Mouse (Mus musculus): ENCODE measurements around the gene Siae. TPM values are rescaled to one million over a fixed set of nuclear protein-coding genes. Genes with fewer than 3 reads are reported as not detected.

The Siae gene
- polyA plus RNA-seq, 1 experiment from 2014 or later = 12.0 TPM

DNA sequence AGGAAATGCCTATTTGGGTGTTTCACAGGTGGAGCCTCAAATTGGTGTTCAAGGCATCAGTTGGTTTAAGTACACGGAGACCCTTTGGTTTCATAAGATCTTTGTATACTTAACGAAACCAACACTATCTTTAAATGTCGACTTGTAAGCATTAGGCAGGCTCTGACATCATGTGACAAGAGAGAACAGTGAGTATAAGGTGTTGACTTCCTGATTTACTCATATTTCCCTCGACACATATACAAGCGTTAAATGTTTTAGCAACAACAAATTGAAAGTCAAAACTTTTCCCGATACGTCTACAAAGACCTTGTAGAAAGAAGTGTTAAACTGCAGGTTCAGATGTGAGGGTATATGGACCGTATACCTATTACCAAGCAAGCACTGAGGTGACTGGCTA, 100.5 kb downstream of the Siae start:
- Histone ChIP-seq H3K27me3 (ENCODE audit: control insufficient read depth, insufficient read depth, low read length) (no peaks in the 10 kb centered on the region), H3K4me3 (ENCODE audit: control insufficient read depth in 1 of 2, insufficient read depth in 1 of 2, low read depth in 1 of 2, low read length in 2 of 2) (peak overlapping the region in 1 of 2 experiments; percentile 83; a peak in 3 of 4 replicates), H3K27ac (replicated peaks in 1 of 2; ENCODE audit: control insufficient read depth in 1 of 2, insufficient read depth in 1 of 2, low read depth in 2 of 2, low read length in 2 of 2) (peak overlapping the region in 1 of 2 experiments; percentile 88; a peak in 1 of 4 replicates), H3K4me2 (ENCODE audit: low read length) (peak overlapping the region; percentile 92), H3K9me3 (ENCODE audit: control insufficient read depth, low read length) (no peaks in the 10 kb centered on the region), H3K36me3 (ENCODE audit: control insufficient read depth, insufficient read depth, low read length) (peaks cover 39% of the 10 kb centered on the region), H3K9ac (ENCODE audit: low read length) (peak overlapping the region; percentile 86), H3K4me1 (ENCODE audit: control insufficient read depth in 2 of 2, insufficient read depth in 2 of 2, low read length in 2 of 2) (peaks cover 2 to 11% of the 10 kb centered on the region in 2 experiments)
- no peak for ATAC-seq (ENCODE audit: insufficient number of reproducible peaks, insufficient read depth, low FRiP score, low read depth)
- 45% methylated on average over 8 of the region's 8 CpGs for WGBS

DNA sequence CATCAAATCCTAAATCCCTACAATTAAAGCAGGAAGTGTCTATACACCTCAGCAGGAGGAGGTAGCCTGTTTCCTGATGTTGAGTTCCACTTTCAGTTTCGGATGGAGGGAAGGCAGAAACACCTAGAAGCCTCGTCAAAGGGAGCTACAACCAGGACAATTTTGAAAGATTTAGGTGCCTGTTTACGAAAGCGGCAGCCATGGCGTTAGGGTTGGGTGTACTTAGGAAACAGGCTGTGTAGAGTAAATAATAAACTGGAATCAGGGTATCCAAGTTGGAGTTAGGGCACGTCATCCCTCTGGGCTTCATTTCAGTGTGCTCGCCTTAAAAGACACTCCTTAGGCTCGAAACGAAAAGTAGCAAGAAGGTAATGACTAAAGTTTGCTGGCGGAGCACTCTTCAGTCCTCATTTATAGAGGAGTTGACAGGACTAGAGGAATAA, 101.0 kb downstream of the Siae start:
- ATAC-seq (ENCODE audit: insufficient number of reproducible peaks, insufficient read depth, low FRiP score, low read depth) = no peak
- Histone ChIP-seq H3K4me2 (ENCODE audit: low read length) (peak overlapping the region; percentile 92), H3K36me3 (ENCODE audit: control insufficient read depth, insufficient read depth, low read length) (peaks cover 34% of the 10 kb centered on the region), H3K4me3 (ENCODE audit: control insufficient read depth in 1 of 2, insufficient read depth in 1 of 2, low read depth in 1 of 2, low read length in 2 of 2) (peak overlapping the region; percentile 64 to 83), H3K27ac (replicated peaks in 1 of 2; ENCODE audit: control insufficient read depth in 1 of 2, insufficient read depth in 1 of 2, low read depth in 2 of 2, low read length in 2 of 2) (peak overlapping the region; percentile 79 to 88), H3K4me1 (ENCODE audit: control insufficient read depth in 2 of 2, insufficient read depth in 2 of 2, low read length in 2 of 2) (peaks cover 2 to 11% of the 10 kb centered on the region in 2 experiments), H3K9me3 (ENCODE audit: control insufficient read depth, low read length) (no peaks in the 10 kb centered on the region), H3K9ac (ENCODE audit: low read length) (peak overlapping the region; percentile 86), H3K27me3 (ENCODE audit: control insufficient read depth, insufficient read depth, low read length) (no peaks in the 10 kb centered on the region)
- 2% methylated on average over 10 of the region's 10 CpGs for WGBS

DNA sequence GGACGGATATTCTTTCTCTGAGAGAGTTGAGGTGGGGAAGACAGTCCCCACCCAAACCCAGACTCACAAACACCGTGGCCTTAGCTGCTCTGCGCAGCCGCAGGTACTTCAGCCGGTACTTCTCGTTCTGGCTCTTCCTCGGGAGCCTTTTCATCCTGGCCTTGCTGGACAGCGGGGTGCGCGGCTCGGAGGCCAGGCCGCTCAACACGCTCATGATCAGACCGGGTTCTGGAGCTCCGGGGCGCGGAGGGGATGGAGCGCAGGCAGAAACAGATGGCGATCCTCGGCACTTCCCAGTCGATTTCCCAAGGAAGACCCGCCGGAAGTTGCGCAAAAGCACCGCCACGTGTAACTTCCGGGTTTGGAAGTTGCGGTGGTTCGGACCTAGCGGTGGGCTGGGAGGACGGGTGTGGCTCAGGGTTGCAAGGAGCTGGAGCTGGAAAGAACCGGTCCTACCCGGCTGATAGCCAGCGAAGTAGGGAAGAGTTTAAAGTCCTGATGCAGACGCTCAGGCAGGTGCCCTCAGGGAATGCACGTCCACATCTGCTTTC, 101.5 kb downstream of the Siae start, which contains the start of gene Tbrg1:
Gene Tbrg1 (minus strand): TSS at position 382 of the 551 bp plus-strand sequence.
- WGBS = under 1% methylated on average over 36 of the region's 36 CpGs
- peak within 1 kb of the TSS; percentile 79 to 88 for H3K27ac ChIP-seq (replicated peaks in 1 of 2; ENCODE audit: control insufficient read depth in 1 of 2, insufficient read depth in 1 of 2, low read depth in 2 of 2, low read length in 2 of 2)

DNA sequence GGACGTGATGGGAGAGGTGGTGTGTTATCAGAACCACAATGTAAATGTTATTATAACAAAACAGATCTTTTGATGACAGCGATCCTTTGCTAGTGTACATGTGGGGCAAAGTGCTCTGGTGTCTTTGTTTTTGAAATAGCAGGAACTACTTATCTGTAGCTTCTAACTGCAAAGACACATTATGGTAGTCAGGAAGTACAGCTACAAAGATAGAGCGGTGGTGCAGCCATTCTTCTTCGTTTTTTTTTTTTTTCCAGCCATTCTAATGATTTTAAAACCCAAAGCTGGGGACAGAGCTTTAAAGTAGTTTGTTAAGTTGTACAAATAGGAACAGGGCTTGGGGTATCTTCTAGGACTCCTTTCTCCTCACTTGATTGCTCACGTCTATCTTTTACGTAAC, 103.9 kb downstream of the Siae start:
- H3K27ac ChIP-seq (replicated peaks in 1 of 2; ENCODE audit: control insufficient read depth in 1 of 2, insufficient read depth in 1 of 2, low read depth in 2 of 2, low read length in 2 of 2) = no peak overlapping the region
- H3K9me3 ChIP-seq (ENCODE audit: control insufficient read depth, low read length) = no peaks in the 10 kb centered on the region
- 68% methylated on average over 6 of the region's 6 CpGs for WGBS
- H3K4me3 ChIP-seq (ENCODE audit: control insufficient read depth in 1 of 2, insufficient read depth in 1 of 2, low read depth in 1 of 2, low read length in 2 of 2) = no peak overlapping the region
- peaks cover 6% of the 10 kb centered on the region for H3K36me3 ChIP-seq (ENCODE audit: control insufficient read depth, insufficient read depth, low read length)
- ATAC-seq (ENCODE audit: insufficient number of reproducible peaks, insufficient read depth, low FRiP score, low read depth) = no peak
- peaks cover 0 to 11% of the 10 kb centered on the region in 2 experiments; a peak in 3 of 4 replicates for H3K4me1 ChIP-seq (ENCODE audit: control insufficient read depth in 2 of 2, insufficient read depth in 2 of 2, low read length in 2 of 2)
- H3K9ac ChIP-seq (ENCODE audit: low read length) = no peak overlapping the region
- no peak overlapping the region for H3K4me2 ChIP-seq (ENCODE audit: low read length)
- H3K27me3 ChIP-seq (ENCODE audit: control insufficient read depth, insufficient read depth, low read length) = no peaks in the 10 kb centered on the region

More for the DNA sequence above, 101.5 kb downstream of the Siae start, which contains the start of gene Tbrg1:
- Histone ChIP-seq H3K36me3 (ENCODE audit: control insufficient read depth, insufficient read depth, low read length) (peaks cover 30% of the 10 kb centered on the region), H3K4me1 (ENCODE audit: control insufficient read depth in 2 of 2, insufficient read depth in 2 of 2, low read length in 2 of 2) (peaks cover 2 to 11% of the 10 kb centered on the region in 2 experiments), H3K4me3 (ENCODE audit: control insufficient read depth in 1 of 2, insufficient read depth in 1 of 2, low read depth in 1 of 2, low read length in 2 of 2) (peak within 1 kb of the TSS; percentile 64 to 83), H3K4me2 (ENCODE audit: low read length) (peak within 1 kb of the TSS; percentile 92), H3K27me3 (ENCODE audit: control insufficient read depth, insufficient read depth, low read length) (no peaks in the 10 kb centered on the region), H3K9ac (ENCODE audit: low read length) (peak within 1 kb of the TSS; percentile 86), H3K9me3 (ENCODE audit: control insufficient read depth, low read length) (no peaks in the 10 kb centered on the region)
- ATAC-seq (ENCODE audit: insufficient number of reproducible peaks, insufficient read depth, low FRiP score, low read depth) = peak; percentile 78

DNA sequence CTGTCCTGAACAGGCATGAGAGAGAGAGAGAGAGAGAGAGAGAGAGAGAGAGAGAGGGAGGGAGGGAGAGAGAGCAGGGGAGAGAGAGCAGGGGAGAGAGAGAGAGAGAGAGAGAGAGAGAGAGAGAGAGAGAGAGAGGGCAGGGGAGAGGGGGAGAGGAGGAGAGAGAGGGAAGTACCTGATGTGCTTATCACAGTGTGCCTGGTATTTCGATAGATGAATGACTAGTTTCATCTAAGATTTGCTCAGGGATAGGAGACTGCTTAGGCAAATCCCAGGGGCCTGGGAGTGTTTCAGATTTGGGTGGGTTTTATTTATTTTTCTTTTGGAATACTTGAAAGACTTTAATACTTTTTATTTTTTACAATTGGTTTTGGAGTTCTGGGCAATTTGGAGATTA, 107.7 kb downstream of the Siae start:
- no peak overlapping the region for H3K4me2 ChIP-seq (ENCODE audit: low read length)

DNA sequence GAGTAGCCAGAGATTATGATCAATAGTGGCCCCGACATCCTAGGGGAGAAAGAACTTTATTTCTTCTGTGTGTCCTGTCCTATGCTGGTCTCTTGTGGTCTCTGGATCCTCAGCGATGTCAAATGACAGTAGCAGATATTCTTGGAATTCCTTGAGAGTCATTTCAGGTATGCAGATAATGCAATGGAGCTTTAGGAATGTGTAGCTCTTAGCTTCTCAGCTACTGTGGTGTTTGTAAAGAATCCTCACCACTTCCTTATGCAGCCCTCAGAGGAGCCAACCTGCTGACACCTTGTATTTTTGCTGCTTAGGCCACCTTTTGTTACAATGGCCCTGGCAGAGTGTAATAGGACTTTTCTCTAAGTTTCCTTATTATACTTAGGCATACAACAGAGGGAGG, 109.1 kb downstream of the Siae start:
- H3K36me3 ChIP-seq (ENCODE audit: control insufficient read depth, insufficient read depth, low read length) = no peaks in the 10 kb centered on the region
- H3K27me3 ChIP-seq (ENCODE audit: control insufficient read depth, insufficient read depth, low read length) = no peaks in the 10 kb centered on the region
- H3K27ac ChIP-seq (replicated peaks in 1 of 2; ENCODE audit: control insufficient read depth in 1 of 2, insufficient read depth in 1 of 2, low read depth in 2 of 2, low read length in 2 of 2) = no peak overlapping the region
- WGBS = 41% methylated on average over 2 of the region's 2 CpGs
- H3K9me3 ChIP-seq (ENCODE audit: control insufficient read depth, low read length) = no peaks in the 10 kb centered on the region
- H3K4me1 ChIP-seq (ENCODE audit: control insufficient read depth in 2 of 2, insufficient read depth in 2 of 2, low read length in 2 of 2) = peaks cover 0 to 6% of the 10 kb centered on the region in 2 experiments; a peak in 2 of 4 replicates
- ATAC-seq (ENCODE audit: insufficient number of reproducible peaks, insufficient read depth, low FRiP score, low read depth) = no peak
- no peak overlapping the region for H3K9ac ChIP-seq (ENCODE audit: low read length)
- no peak overlapping the region for H3K4me3 ChIP-seq (ENCODE audit: control insufficient read depth in 1 of 2, insufficient read depth in 1 of 2, low read depth in 1 of 2, low read length in 2 of 2)
- no peak overlapping the region for H3K4me2 ChIP-seq (ENCODE audit: low read length)

More for the DNA sequence above, 107.7 kb downstream of the Siae start:
- no peaks in the 10 kb centered on the region for H3K27me3 ChIP-seq (ENCODE audit: control insufficient read depth, insufficient read depth, low read length)
- WGBS = 52% methylated on average over 1 of the region's 1 CpGs
- H3K9me3 ChIP-seq (ENCODE audit: control insufficient read depth, low read length) = no peaks in the 10 kb centered on the region
- H3K4me1 ChIP-seq (ENCODE audit: control insufficient read depth in 2 of 2, insufficient read depth in 2 of 2, low read length in 2 of 2) = no peaks in the 10 kb centered on the region
- ATAC-seq (ENCODE audit: insufficient number of reproducible peaks, insufficient read depth, low FRiP score, low read depth) = no peak
- no peak overlapping the region for H3K9ac ChIP-seq (ENCODE audit: low read length)
- no peaks in the 10 kb centered on the region for H3K36me3 ChIP-seq (ENCODE audit: control insufficient read depth, insufficient read depth, low read length)
- H3K27ac ChIP-seq (replicated peaks in 1 of 2; ENCODE audit: control insufficient read depth in 1 of 2, insufficient read depth in 1 of 2, low read depth in 2 of 2, low read length in 2 of 2) = no peak overlapping the region
- no peak overlapping the region for H3K4me3 ChIP-seq (ENCODE audit: control insufficient read depth in 1 of 2, insufficient read depth in 1 of 2, low read depth in 1 of 2, low read length in 2 of 2)

DNA sequence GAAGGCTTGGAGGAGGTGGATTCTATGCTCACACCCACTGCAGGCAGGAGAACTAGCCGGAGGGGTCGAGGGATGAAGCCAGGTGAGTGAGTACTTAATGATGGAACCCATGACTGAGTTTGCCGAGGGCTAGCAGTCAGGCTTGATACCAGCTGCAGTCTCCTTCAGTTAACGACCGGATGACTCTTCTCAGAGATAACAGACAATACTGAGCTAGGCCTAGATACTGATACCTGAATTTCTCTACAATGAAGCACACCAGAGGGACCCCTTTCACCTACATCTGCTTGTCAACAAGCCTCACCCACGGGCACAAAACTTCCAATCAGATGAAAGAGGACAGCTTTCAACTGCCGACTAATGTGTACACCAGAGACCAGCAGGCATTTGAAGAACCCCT, 110.5 kb downstream of the Siae start:
- Histone ChIP-seq H3K4me1 (ENCODE audit: control insufficient read depth in 2 of 2, insufficient read depth in 2 of 2, low read length in 2 of 2) (peaks cover 0 to 6% of the 10 kb centered on the region in 2 experiments; a peak in 2 of 4 replicates), H3K9me3 (ENCODE audit: control insufficient read depth, low read length) (no peaks in the 10 kb centered on the region), H3K27ac (replicated peaks in 1 of 2; ENCODE audit: control insufficient read depth in 1 of 2, insufficient read depth in 1 of 2, low read depth in 2 of 2, low read length in 2 of 2) (no peak overlapping the region), H3K27me3 (ENCODE audit: control insufficient read depth, insufficient read depth, low read length) (no peaks in the 10 kb centered on the region), H3K9ac (ENCODE audit: low read length) (no peak overlapping the region), H3K4me3 (ENCODE audit: control insufficient read depth in 1 of 2, insufficient read depth in 1 of 2, low read depth in 1 of 2, low read length in 2 of 2) (no peak overlapping the region), H3K36me3 (ENCODE audit: control insufficient read depth, insufficient read depth, low read length) (no peaks in the 10 kb centered on the region), H3K4me2 (ENCODE audit: low read length) (no peak overlapping the region)
- ATAC-seq (ENCODE audit: insufficient number of reproducible peaks, insufficient read depth, low FRiP score, low read depth) = no peak
- WGBS = 52% methylated on average over 7 of the region's 7 CpGs

Measured in heart, embryonic 14.5 days (tissue).